Mouse (Mus musculus) liver, embryonic 16.5 days (tissue): ENCODE data around the gene Rfx8. TPM values are rescaled to one million over a fixed set of nuclear protein-coding genes. Genes with fewer than 3 reads are reported as not detected.

Source experiments
- ATAC-seq: fragments of 200-750 bp; cut with Nextera tagmentation; 2 replicates; pipeline ENCODE4 v1.8.0; 2017; ENCODE audit warnings: low read depth, mild to moderate bottlenecking, moderate number of reproducible peaks, moderate library complexity
- H3K27ac ChIP-seq: fragments of 300-500 bp; sonication (generic); 2 replicates; pipeline ENCODE4 v1.5.1; 2014; ENCODE audit warnings: mild to moderate bottlenecking, low read length
- H3K27me3 ChIP-seq: fragments of 300-500 bp; sonication (generic); 2 replicates; pipeline ENCODE4 v1.6.1; 2014; ENCODE audit warnings: low read depth, low read length, mixed read lengths; ENCODE audit not compliant: control insufficient read depth, insufficient read depth
- H3K36me3 ChIP-seq: fragments of 300-500 bp; sonication (generic); 2 replicates; pipeline ENCODE4 v1.6.1; 2014; ENCODE audit warnings: mild to moderate bottlenecking; ENCODE audit not compliant: control insufficient read depth, insufficient read depth
- H3K4me1 ChIP-seq: fragments of 300-500 bp; sonication (generic); 2 replicates; pipeline ENCODE4 v1.6.1; 2014; ENCODE audit warnings: low read depth, low read length, mixed read lengths; ENCODE audit not compliant: control insufficient read depth
- H3K4me2 ChIP-seq: fragments of 300-500 bp; sonication (generic); 2 replicates; pipeline ENCODE4 v1.6.1; 2014; ENCODE audit warnings: low read depth, low read length, mixed read lengths
- H3K4me3 ChIP-seq: fragments of 300-500 bp; sonication (generic); 2 replicates; pipeline ENCODE4 v1.5.1; 2014; ENCODE audit warnings: low read depth, mild to moderate bottlenecking, low read length
- H3K9ac ChIP-seq: fragments of 300-500 bp; sonication (generic); 2 replicates; pipeline ENCODE4 v1.6.1; 2014; ENCODE audit warnings: low read depth, low read length
- H3K9me3 ChIP-seq: fragments of 300-500 bp; sonication (generic); replicated peaks from 2 replicates; pipeline ENCODE4 v1.6.1; 2016; ENCODE audit warnings: low read length; ENCODE audit not compliant: control insufficient read depth
- WGBS: fragments of 180-500 bp; shearing (Covaris S2); extraction: QIAGEN DNeasy Blood & Tissue Kit; methylation state at CpG from one replicate; pipeline ENCODE4 v1.1.7; 2014; ENCODE audit not compliant: insufficient replicate concordance; 5-methylcytosine and 5-hydroxymethylcytosine counted together
- polyA plus RNA-seq: library from polyadenylated mRNA; unstranded; fragments of >200 nt; fragmentation: Nextera tagmentation; extraction: Ambion mirVana; gene quantifications from 2 replicates; pipeline ENCODE4 v1.2.1, GENCODE M21; 2015

The Rfx8 gene
- polyA plus RNA-seq, 1 experiment from 2014 or later, result 0.14 TPM

GRCm38 (mm10) chr1:39636196-39636595 lies 84.6 kb downstream of the Rfx8 start:
- no peaks in the 10 kb centered on the region for H3K36me3 ChIP-seq
- H3K4me1 ChIP-seq, result no peaks in the 10 kb centered on the region; the same call in 1 of the 2 replicates
- H3K4me3 ChIP-seq, result no peak overlapping the region
- H3K27ac ChIP-seq, result no peak overlapping the region
- no peaks in the 10 kb centered on the region for H3K27me3 ChIP-seq
- no peak overlapping the region for H3K4me2 ChIP-seq
- WGBS, result 15% methylated on average over 5 of the region's 5 CpGs
- H3K9ac ChIP-seq, result no peak overlapping the region
- no peak for ATAC-seq
- no peaks in the 10 kb centered on the region for H3K9me3 ChIP-seq

- Histone ChIP-seq H3K9ac (no peak overlapping the region), H3K4me1 (no peaks in the 10 kb centered on the region), H3K27me3 (no peaks in the 10 kb centered on the region), H3K4me3 (no peak overlapping the region), H3K9me3 (no peaks in the 10 kb centered on the region), H3K27ac (no peak overlapping the region), H3K4me2 (no peak overlapping the region), H3K36me3 (no peaks in the 10 kb centered on the region)
- WGBS, result 66% methylated on average over 9 of the region's 9 CpGs
- ATAC-seq, result no peak
These were observed 92.2 kb downstream of the Rfx8 start for GRCm38 (mm10) chr1:39628606-39629005.

GRCm38 (mm10) chr1:39625491-39625890 lies 95.3 kb downstream of the Rfx8 start:
- 50% methylated on average over 3 of the region's 3 CpGs for WGBS
- Histone ChIP-seq H3K27me3 (no peaks in the 10 kb centered on the region), H3K4me1 (no peaks in the 10 kb centered on the region), H3K36me3 (no peaks in the 10 kb centered on the region), H3K9me3 (no peaks in the 10 kb centered on the region), H3K9ac (no peak overlapping the region), H3K4me2 (no peak overlapping the region), H3K4me3 (no peak overlapping the region), H3K27ac (no peak overlapping the region)
- ATAC-seq, result no peak

DNA sequence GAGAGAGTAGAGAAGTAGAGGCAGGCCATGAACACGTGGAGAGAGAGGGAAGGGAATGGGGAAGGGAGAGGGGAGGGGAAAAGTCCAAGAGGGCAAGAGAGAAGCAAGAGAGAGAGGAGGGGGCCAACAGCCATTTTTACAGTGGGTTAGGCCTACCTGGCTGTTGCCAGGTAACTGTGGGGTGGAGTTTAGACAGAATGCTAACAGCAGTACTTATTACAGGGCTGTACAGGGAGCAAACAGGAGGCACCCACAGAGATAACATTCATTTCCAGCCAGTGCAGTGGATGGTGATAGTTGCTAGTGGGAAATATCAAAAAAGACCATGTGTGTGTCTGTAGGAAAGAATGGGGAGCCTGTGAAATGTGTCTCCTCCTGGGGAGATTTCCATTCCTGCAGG lies 97.1 kb downstream of the Rfx8 start:
- no peak overlapping the region for H3K4me3 ChIP-seq
- no peaks in the 10 kb centered on the region for H3K9me3 ChIP-seq
- H3K9ac ChIP-seq, result no peak overlapping the region
- ATAC-seq, result no peak
- no peaks in the 10 kb centered on the region for H3K4me1 ChIP-seq
- no peaks in the 10 kb centered on the region for H3K27me3 ChIP-seq
- no peak overlapping the region for H3K27ac ChIP-seq
- WGBS, result 52% methylated on average over 1 of the region's 1 CpGs
- H3K36me3 ChIP-seq, result no peaks in the 10 kb centered on the region
- H3K4me2 ChIP-seq, result no peak overlapping the region

- 63% methylated on average over 5 of the region's 5 CpGs for WGBS
- no peaks in the 10 kb centered on the region for H3K4me1 ChIP-seq
- no peaks in the 10 kb centered on the region for H3K27me3 ChIP-seq
- no peaks in the 10 kb centered on the region for H3K9me3 ChIP-seq
- no peak for ATAC-seq
- H3K9ac ChIP-seq, result no peak overlapping the region
- no peaks in the 10 kb centered on the region for H3K36me3 ChIP-seq
- H3K27ac ChIP-seq, result no peak overlapping the region
- H3K4me2 ChIP-seq, result no peak overlapping the region
- H3K4me3 ChIP-seq, result no peak overlapping the region
These were observed 97.7 kb downstream of the Rfx8 start for GRCm38 (mm10) chr1:39623106-39623505.

GRCm38 (mm10) chr1:39618524-39618923 lies 102.3 kb downstream of the Rfx8 start:
- H3K36me3 ChIP-seq, result no peaks in the 10 kb centered on the region
- no peaks in the 10 kb centered on the region for H3K27me3 ChIP-seq
- H3K4me1 ChIP-seq, result no peaks in the 10 kb centered on the region; the same call in 1 of the 2 replicates
- no peaks in the 10 kb centered on the region for H3K9me3 ChIP-seq
- 57% methylated on average over 8 of the region's 8 CpGs for WGBS
- no peak overlapping the region for H3K4me3 ChIP-seq
- no peak overlapping the region for H3K9ac ChIP-seq
- ATAC-seq, result no peak
- no peak overlapping the region for H3K4me2 ChIP-seq
- no peak overlapping the region for H3K27ac ChIP-seq

DNA sequence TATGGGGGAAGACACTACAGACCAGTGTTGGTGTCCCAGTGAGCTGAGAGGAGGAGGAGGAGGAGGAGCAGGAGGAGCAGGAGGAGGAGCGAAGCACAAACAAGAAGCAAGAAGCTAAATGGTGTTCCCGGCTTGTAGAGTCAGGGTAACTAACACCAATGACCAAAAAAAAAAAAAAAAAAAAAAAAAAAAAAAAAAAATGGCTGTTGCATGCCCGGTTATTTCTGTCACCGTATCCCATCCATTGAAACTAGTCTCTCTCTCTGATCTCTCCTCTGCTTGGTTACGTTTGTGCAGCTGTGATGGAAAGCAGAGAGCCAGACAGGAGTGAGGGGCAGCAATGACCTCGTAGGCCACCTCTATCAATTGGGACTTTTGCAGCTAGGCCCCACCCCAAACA lies 105.3 kb downstream of the Rfx8 start:
- ATAC-seq, result no peak
- H3K4me2 ChIP-seq, result no peak overlapping the region
- no peak overlapping the region for H3K27ac ChIP-seq
- no peaks in the 10 kb centered on the region for H3K27me3 ChIP-seq
- no peak overlapping the region for H3K9ac ChIP-seq
- WGBS, result 60% methylated on average over 6 of the region's 6 CpGs
- H3K4me3 ChIP-seq, result no peak overlapping the region
- no peaks in the 10 kb centered on the region for H3K36me3 ChIP-seq
- H3K4me1 ChIP-seq, result no peaks in the 10 kb centered on the region; the same call in 1 of the 2 replicates
- no peaks in the 10 kb centered on the region for H3K9me3 ChIP-seq

Other genes starting within 250 kb of the Rfx8 start
- 6.2 and 7.2 TPM in 2 replicates for gene Tbc1d8, start 242.2 kb downstream of the Rfx8 start, polyA plus RNA-seq
- 4.5 and 5.6 TPM in 2 replicates for gene Cnot11, start 186.0 kb downstream of the Rfx8 start, polyA plus RNA-seq
- 13.2 and 15.3 TPM in 2 replicates for gene Rnf149, start 143.6 kb downstream of the Rfx8 start, polyA plus RNA-seq
- gene Creg2, start 69.5 kb downstream of the Rfx8 start, polyA plus RNA-seq, result not detected in 2 replicates
- gene Gm3646, start 84.3 kb upstream of the Rfx8 start, polyA plus RNA-seq, result not detected in 2 replicates
- 2.2 TPM in 2 replicates for gene Map4k4, start 179.9 kb upstream of the Rfx8 start, polyA plus RNA-seq